Mouse (Mus musculus) forebrain, embryonic 13.5 days (tissue): Measurements from ENCODE around the gene Setd6. TPM values are rescaled to one million over a fixed set of nuclear protein-coding genes. Genes with fewer than 3 reads are reported as not detected.
A peak's percentile ranks its signal among the peaks of the same experiment; 100 is the strongest.

Experiments used
- ATAC-seq: fragments of 200-750 bp; cut with Nextera tagmentation; 2 replicates; pipeline ENCODE4 v1.8.0; 2017
- H3K27ac ChIP-seq: fragments of 300-500 bp; sonication (generic); 2 replicates; pipeline ENCODE4 v1.5.1; 2015; ENCODE audit warnings: inconsistent platforms, mild to moderate bottlenecking, moderate library complexity
- H3K27me3 ChIP-seq: fragments of 300-500 bp; sonication (generic); 2 replicates; pipeline ENCODE4 v1.6.1; 2015; ENCODE audit warnings: mild to moderate bottlenecking, inconsistent platforms
- H3K36me3 ChIP-seq: fragments of 300-500 bp; sonication (generic); 2 replicates; pipeline ENCODE4 v1.6.1; 2015; ENCODE audit warnings: mild to moderate bottlenecking, inconsistent platforms; ENCODE audit not compliant: poor library complexity, severe bottlenecking
- H3K4me1 ChIP-seq: fragments of 300-500 bp; sonication (generic); 2 replicates; pipeline ENCODE4 v1.6.1; 2015; ENCODE audit warnings: inconsistent platforms
- H3K4me2 ChIP-seq: fragments of 300-500 bp; sonication (generic); 2 replicates; pipeline ENCODE4 v1.6.1; 2015; ENCODE audit warnings: inconsistent platforms, mild to moderate bottlenecking, moderate library complexity
- H3K4me3 ChIP-seq: fragments of 300-500 bp; sonication (generic); 2 replicates; pipeline ENCODE4 v1.5.1; 2015; ENCODE audit warnings: mild to moderate bottlenecking, inconsistent platforms
- H3K9ac ChIP-seq: fragments of 300-500 bp; sonication (generic); 2 replicates; pipeline ENCODE4 v1.6.1; 2015; ENCODE audit warnings: mild to moderate bottlenecking, inconsistent platforms
- H3K9me3 ChIP-seq: fragments of 300-500 bp; sonication (generic); replicated peaks from 2 replicates; pipeline ENCODE4 v1.6.1; 2016; ENCODE audit warnings: inconsistent platforms
- WGBS: fragments of 180-500 bp; shearing (Covaris S2); methylation state at CpG from one replicate; pipeline ENCODE4 v1.1.7; 2015; 5-methylcytosine and 5-hydroxymethylcytosine counted together
- polyA plus RNA-seq: library from polyadenylated mRNA; unstranded; fragments of >200 nt; fragmentation: Nextera tagmentation; extraction: Ambion mirVana; gene quantifications from 2 replicates; pipeline ENCODE4 v1.2.1, GENCODE M21; 2015

The Setd6 gene
- polyA plus RNA-seq, 1 experiment from 2014 or later = 22.3 TPM

DNA sequence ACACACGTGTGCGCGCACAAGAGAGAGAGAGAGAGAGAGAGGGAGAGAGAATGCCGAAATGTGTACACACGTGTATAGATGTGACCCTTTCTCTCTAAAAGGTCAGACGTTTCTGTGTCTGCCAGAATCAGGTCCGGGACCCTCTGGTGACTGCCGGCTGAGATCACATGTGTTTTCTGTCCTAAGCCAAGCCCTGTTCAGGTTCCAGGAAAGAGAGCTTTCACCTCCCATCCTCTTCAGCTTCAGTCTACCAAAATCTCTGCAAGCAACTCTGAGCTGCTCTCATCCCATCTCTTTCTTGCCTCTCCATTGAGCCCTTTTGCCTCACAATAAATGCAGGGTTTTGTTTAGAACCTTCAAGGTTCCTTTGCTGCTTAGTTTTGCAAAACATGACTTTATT lies 19.0 kb upstream of the Setd6 start:
- Histone ChIP-seq H3K4me1 (peaks cover 36% of the 10 kb centered on the region), H3K9me3 (no peaks in the 10 kb centered on the region), H3K4me2 (peak overlapping the region; percentile 33), H3K27ac (no peak overlapping the region), H3K27me3 (peaks cover 22% of the 10 kb centered on the region), H3K4me3 (no peak overlapping the region), H3K9ac (peak overlapping the region; percentile 6; the same call in 1 of the 2 replicates), H3K36me3 (no peaks in the 10 kb centered on the region)
- ATAC-seq = no peak
- WGBS = 48% methylated on average over 6 of the region's 8 CpGs

DNA sequence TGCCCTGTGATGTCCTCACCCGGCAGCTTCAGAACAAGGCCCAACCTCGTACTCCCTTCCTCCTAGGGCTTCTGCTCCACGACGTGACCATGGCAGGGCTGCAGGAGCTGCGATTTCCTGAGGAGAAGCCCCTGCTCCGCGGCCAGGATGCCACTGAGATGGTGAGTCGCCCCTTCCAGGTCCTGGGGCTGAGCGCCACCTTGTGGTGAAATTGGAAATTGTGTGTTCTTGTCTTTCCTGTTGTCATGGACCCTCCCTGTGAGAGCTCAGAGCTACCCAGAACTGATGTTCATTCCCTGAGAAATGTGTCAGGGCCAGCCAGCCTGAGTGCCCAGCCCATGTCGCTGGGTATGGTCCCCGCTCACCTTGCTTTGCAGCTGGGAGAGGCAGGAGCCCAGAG lies 18.6 kb upstream of the Setd6 start:
- Histone ChIP-seq H3K9me3 (no peaks in the 10 kb centered on the region), H3K27ac (no peak overlapping the region), H3K36me3 (no peaks in the 10 kb centered on the region), H3K4me1 (peaks cover 41% of the 10 kb centered on the region), H3K4me2 (peak overlapping the region; percentile 33), H3K4me3 (no peak overlapping the region), H3K27me3 (peaks cover 22% of the 10 kb centered on the region), H3K9ac (peak overlapping the region; percentile 6; the same call in 1 of the 2 replicates)
- under 1% methylated on average over 11 of the region's 11 CpGs for WGBS
- peak; percentile 60 for ATAC-seq

DNA sequence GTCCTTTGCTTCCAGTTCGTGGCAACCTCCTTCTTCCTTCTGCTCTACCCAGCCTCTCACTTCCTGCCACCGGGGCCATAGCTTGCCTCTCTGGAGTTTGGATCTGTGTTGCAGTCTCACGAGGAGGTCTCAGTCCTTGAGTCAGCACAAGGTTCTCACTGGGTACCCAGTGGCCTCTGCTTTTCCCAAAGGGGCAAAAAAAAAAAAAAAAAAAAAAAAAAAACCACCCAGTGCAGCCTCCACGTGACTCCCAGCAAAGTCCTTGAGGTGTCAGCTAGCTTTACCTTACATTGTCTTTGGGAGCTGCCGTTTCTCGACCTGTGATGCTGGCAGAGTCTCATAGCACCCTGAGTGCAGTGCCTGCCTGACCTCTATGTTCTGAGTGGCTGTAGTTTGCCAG lies 17.5 kb upstream of the Setd6 start:
- no peak for ATAC-seq
- no peaks in the 10 kb centered on the region for H3K9me3 ChIP-seq
- no peak overlapping the region for H3K4me2 ChIP-seq
- peaks cover 22% of the 10 kb centered on the region for H3K27me3 ChIP-seq
- no peak overlapping the region for H3K9ac ChIP-seq
- peaks cover 47% of the 10 kb centered on the region for H3K4me1 ChIP-seq
- 45% methylated on average over 6 of the region's 6 CpGs for WGBS
- H3K27ac ChIP-seq = no peak overlapping the region
- H3K36me3 ChIP-seq = no peaks in the 10 kb centered on the region
- H3K4me3 ChIP-seq = no peak overlapping the region

DNA sequence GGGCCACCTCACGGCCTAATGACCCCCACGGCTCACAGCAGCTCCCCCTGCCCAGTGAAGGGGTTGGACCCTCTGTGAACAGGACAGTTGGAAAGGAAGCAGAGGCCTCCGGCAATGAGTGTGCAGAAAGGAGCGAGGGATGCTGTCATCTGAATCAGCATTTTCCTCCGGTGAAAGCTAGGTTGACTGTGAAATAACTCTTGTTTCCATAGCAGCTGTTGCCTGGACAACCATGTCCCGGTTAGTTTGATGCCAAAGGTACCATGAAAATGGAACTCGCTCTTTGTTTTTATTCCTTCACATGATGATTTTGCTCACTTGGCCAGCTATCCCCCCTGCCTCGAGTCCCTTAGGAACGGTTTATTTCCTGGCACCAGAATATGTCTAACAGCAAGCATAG lies 15.4 kb upstream of the Setd6 start:
- H3K27ac ChIP-seq = peak overlapping the region; percentile 60
- 43% methylated on average over 9 of the region's 9 CpGs for WGBS
- ATAC-seq = no peak
- H3K27me3 ChIP-seq = peaks cover 12% of the 10 kb centered on the region
- no peak overlapping the region for H3K4me3 ChIP-seq
- H3K9me3 ChIP-seq = no peaks in the 10 kb centered on the region
- H3K36me3 ChIP-seq = no peaks in the 10 kb centered on the region
- H3K4me1 ChIP-seq = peaks cover 55% of the 10 kb centered on the region
- H3K9ac ChIP-seq = no peak overlapping the region
- peak overlapping the region; percentile 25; the same call in 1 of the 2 replicates for H3K4me2 ChIP-seq

DNA sequence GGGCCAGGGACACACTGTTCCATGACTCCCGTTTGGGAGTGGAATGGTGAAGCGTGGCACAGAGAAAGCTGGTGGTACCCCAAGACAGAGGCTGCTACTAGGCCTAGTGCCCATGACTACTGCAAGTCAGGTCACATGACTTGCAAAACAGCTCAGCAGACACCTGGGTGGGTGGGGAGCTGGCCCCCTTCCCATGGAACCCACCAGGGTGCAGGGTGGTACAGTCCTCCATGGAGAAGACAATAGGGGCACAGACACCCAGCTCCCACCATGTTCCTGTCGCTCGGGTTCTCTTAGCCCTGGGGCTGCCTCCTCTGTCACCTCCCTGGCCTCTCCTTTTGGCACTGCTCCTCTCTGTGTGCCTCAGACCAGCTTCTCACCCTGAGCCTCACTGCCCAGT lies 13.9 kb upstream of the Setd6 start:
- H3K4me1 ChIP-seq = peaks cover 53% of the 10 kb centered on the region
- no peak overlapping the region for H3K4me3 ChIP-seq
- H3K9ac ChIP-seq = no peak overlapping the region
- ATAC-seq = no peak
- peaks cover 5% of the 10 kb centered on the region; the same call in 1 of the 2 replicates for H3K36me3 ChIP-seq
- H3K27me3 ChIP-seq = peaks cover 8% of the 10 kb centered on the region
- no peak overlapping the region for H3K27ac ChIP-seq
- peak overlapping the region; percentile 97; the same call in 1 of the 2 replicates for H3K4me2 ChIP-seq
- 85% methylated on average over 4 of the region's 4 CpGs for WGBS
- H3K9me3 ChIP-seq = no peaks in the 10 kb centered on the region

DNA sequence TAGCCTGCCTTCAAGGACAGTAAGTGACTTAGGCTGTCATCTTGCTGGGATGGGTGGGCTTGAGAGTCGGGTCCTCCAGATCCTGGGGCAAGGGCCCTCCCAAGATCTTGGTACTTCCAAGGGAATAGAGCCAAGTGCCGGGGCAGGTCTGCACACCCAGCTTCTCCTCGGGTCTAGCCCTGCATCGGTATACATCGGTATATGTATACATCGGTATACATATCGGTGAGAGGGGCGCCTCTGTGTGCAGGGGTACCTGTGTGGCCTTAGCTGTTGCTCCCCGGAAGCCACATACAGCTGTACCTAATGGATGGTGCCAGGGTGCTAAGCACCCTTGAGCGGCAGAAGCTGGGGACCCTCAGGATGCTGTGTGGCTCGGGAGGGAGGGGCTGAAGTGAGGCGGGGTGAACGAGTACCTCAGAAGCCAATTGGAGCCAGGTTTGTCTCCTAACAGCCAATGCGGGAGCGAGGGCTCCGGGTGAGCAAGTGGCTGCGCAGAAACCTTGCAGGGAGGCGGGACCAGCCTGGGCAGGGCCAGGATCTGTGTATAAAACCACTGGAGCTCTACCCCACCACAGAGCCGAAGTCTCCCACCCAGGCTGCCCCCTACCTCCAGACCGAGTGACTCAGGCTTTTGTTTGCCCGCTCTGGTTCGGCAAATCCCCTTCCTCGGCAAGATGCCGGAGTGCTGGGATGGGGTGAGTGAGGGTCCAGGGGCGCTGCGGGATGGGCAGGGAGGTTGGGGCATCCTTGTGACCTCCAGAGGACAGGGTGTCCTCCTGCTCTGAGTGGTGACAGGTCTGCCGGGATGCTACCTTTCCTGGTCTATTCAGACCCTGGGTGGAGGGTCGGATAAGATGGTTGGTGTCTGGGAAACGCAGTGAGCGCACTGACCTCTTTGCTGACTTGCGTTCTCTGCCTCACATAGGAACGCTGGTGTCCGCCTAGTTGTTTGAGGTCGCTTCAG lies 12.9 kb upstream of the Setd6 start:
- WGBS = 1% methylated on average over 34 of the region's 34 CpGs
- Histone ChIP-seq H3K27ac (peak overlapping the region; percentile 67), H3K4me2 (peak overlapping the region; percentile 97), H3K4me1 (peaks cover 51% of the 10 kb centered on the region), H3K27me3 (peaks cover 3% of the 10 kb centered on the region), H3K9me3 (no peaks in the 10 kb centered on the region), H3K9ac (peak overlapping the region; percentile 84), H3K36me3 (peaks cover 11% of the 10 kb centered on the region; the same call in 1 of the 2 replicates), H3K4me3 (peak overlapping the region; percentile 72)
- ATAC-seq = peak; percentile 96

DNA sequence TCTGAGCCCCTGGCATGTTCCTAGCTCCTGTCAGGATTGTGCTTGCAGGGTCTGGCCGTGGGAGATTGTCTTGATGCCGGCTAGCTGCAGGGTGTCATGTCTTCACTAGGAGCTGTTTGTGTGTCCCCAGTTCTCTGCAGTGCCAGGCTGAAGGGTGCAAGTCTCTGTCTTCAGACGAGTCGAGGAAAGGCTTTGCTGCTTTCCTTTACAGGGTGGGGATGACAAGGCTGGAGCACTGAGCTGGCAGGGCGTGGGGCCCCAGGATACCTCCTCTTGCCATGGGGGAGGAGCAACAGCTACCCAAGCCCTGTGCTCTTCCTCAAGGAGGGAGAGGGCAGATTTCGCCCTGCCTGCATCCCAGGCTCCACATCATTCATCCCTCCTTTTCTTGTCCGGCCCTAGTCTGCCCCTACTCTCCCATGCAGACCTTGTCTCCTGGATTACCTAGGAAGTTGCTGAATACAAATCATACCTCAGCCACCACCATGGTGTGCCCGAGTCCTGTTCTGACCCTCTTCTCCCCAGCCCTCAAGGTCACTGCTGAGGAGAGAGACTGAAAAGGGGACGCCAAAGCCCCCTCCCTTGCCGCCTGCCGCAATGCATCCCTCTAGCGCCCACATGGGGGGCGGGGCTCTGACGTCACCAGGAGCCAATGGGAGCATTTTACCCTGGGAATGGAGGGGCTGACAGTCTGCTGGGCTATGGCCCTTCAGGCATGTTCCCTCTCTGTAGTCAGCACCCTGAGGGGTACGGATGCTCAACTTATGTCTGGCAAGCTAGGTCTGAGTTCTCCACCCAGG lies 12.0 kb upstream of the Setd6 start:
- ATAC-seq = peak; percentile 54
- peaks cover 14% of the 10 kb centered on the region for H3K36me3 ChIP-seq
- peaks cover 51% of the 10 kb centered on the region for H3K4me1 ChIP-seq
- no peaks in the 10 kb centered on the region for H3K9me3 ChIP-seq
- peak overlapping the region; percentile 97 for H3K4me2 ChIP-seq
- H3K9ac ChIP-seq = peak overlapping the region; percentile 84
- 1% methylated on average over 15 of the region's 15 CpGs for WGBS
- no peaks in the 10 kb centered on the region for H3K27me3 ChIP-seq
- H3K27ac ChIP-seq = peak overlapping the region; percentile 67
- peak overlapping the region; percentile 72 for H3K4me3 ChIP-seq

DNA sequence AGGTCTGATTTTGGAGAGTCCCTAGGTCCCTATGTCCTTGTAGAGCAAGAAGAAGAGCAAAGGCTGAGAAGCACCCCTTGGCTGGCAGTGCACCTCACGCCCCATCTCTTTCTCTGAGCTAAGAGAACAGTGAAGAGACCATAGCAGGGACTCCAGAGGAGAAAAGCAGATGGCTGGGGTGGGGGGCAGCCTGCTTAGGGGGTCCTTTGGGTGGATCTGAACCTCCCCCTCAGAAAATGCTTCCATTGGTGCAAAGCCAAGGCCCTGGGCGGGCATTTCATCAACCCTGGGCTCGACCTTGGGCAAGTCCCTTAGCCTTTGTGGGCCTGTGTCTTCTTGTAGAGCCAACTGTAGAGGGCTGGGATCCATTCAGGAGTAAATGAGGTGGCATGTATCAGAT lies 11.1 kb upstream of the Setd6 start:
- peak overlapping the region; percentile 72 for H3K4me3 ChIP-seq
- peak overlapping the region; percentile 97 for H3K4me2 ChIP-seq

DNA sequence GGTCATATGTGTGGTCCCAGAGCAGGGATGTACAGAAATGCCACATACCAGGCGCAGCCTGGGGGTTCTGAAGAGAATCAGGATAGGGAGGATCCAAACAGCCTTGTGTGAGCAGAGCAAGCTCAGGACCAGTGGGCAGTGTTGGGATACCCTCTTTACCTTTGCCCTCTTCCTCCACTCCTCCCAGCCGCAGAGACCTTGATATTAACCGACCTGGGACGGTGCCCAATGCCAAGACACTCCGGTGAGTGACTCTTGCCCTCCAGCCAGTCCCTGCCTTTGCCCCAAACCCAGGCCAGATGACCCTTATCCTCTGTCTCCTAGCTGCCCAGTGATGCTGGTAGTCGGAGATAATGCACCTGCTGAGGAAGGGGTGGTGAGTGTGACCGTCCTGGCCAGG lies 6.1 kb upstream of the Setd6 start:
- no peak overlapping the region for H3K4me3 ChIP-seq
- H3K9ac ChIP-seq = no peak overlapping the region
- H3K27me3 ChIP-seq = no peaks in the 10 kb centered on the region
- peaks cover 7% of the 10 kb centered on the region for H3K4me1 ChIP-seq
- H3K27ac ChIP-seq = no peak overlapping the region
- 84% methylated on average over 7 of the region's 7 CpGs for WGBS
- no peaks in the 10 kb centered on the region for H3K9me3 ChIP-seq
- ATAC-seq = no peak
- H3K36me3 ChIP-seq = peaks cover 50% of the 10 kb centered on the region
- H3K4me2 ChIP-seq = no peak overlapping the region

More for the DNA sequence above, 11.1 kb upstream of the Setd6 start:
- Histone ChIP-seq H3K9me3 (no peaks in the 10 kb centered on the region), H3K27me3 (no peaks in the 10 kb centered on the region), H3K27ac (no peak overlapping the region), H3K4me1 (peaks cover 51% of the 10 kb centered on the region), H3K36me3 (peaks cover 22% of the 10 kb centered on the region), H3K9ac (no peak overlapping the region; the same call in 1 of the 2 replicates)
- WGBS = 90% methylated on average over 3 of the region's 3 CpGs
- ATAC-seq = no peak

DNA sequence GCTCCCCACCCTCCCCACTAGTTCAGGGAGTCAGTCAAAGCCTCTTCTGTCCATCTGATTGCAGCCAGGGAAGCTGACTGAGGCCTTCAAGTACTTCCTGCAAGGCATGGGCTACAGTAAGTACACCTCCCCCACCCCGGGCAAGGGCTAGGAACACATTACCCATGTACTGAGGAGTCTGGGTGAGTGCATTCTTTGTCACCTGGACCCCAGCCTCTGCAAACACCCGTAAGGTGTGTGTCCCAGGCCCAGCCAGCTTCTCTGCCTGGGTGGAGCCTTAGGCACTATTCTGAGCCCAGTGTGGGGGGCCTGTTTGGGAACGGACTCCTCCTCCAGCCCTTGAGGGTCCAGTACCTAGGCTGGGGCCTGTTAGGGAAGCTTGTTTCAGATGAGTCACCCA lies 4.7 kb upstream of the Setd6 start:
- Histone ChIP-seq H3K27ac (no peak overlapping the region), H3K36me3 (peaks cover 50% of the 10 kb centered on the region), H3K4me2 (no peak overlapping the region), H3K4me1 (peaks cover 3% of the 10 kb centered on the region), H3K9ac (no peak overlapping the region), H3K4me3 (no peak overlapping the region), H3K9me3 (no peaks in the 10 kb centered on the region), H3K27me3 (no peaks in the 10 kb centered on the region)
- no peak for ATAC-seq
- WGBS = 78% methylated on average over 3 of the region's 3 CpGs

DNA sequence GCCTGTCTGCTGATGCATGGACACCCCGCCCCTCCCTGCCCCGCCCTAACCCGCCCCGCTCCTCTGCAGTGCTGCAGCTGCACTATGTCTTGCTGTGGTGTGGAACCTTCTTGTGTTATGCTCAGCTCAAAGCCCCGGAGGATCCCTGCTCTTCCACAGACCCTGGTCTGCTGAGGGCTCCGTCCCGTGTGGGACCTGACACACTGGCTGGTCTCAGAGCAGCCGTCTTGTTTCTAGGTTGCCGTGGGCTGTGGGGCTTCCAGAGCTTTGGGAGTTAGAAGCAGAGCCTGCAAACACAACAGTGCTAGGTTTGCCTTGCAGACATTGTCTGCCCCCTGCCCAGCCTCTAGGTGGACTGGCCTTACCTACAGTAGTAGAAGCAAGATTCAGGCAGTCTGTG lies 3.3 kb upstream of the Setd6 start:
- Histone ChIP-seq H3K9me3 (no peaks in the 10 kb centered on the region), H3K36me3 (peaks cover 40% of the 10 kb centered on the region), H3K27ac (no peak overlapping the region), H3K4me2 (no peak overlapping the region), H3K4me3 (no peak overlapping the region), H3K4me1 (peaks cover 16% of the 10 kb centered on the region), H3K27me3 (no peaks in the 10 kb centered on the region), H3K9ac (no peak overlapping the region)
- no peak for ATAC-seq
- 88% methylated on average over 9 of the region's 9 CpGs for WGBS
